Mouse (Mus musculus): ENCODE results near the gene Akap8l. TPM values are rescaled to one million over a fixed set of nuclear protein-coding genes. Genes with fewer than 3 reads are reported as not detected.
A peak's percentile ranks its signal among the peaks of the same experiment; 100 is the strongest.

Akap8l gene
- polyA plus RNA-seq, 1 experiment from 2014 or later, result 82.0 TPM

DNA sequence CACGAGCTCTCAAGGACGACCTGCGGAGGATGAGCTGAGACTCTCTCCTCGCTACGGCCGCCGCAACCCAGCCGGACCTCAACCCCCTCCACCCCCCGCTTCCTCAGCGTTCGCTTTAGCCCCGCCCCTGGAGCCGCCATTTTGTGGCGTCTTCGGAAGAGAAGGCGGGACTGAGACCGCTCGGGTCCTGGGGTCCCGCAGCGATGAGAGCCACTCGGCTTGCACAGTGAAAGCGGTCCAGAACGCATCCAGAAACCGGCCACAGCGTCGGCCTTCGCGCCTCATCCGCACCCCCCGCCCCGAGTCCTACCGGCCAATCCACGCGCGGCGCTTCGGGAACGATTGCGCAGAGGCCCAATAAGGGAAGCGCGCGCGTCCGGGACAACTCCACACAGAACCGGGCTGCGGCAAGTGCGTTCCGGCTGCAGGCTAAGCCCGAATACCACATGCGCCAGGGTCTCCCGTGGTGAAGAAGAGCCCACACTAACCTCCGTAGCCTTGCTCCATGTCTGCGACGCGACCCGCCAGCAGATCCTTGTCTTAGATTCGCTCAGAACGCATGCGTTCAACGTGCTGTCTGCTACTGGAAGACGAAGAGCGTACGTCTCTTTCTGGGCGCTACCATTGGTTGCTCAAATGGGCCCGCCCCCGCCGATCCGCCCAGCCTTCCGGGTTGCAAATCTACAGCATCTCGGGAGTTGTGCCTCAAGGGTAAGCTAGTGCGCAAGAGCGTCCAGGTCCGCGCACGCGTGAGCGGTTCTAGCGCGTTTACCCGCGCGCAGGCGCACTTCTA lies 29.6 kb downstream of the Akap8l start, which contains the start of gene Akap8:
TSS of gene Akap8 (minus strand) at position 642 of the 793 bp plus-strand sequence.
- Histone ChIP-seq H3K4me1 (ENCODE audit: insufficient read depth) (peaks cover 3% of the 10 kb centered on the region), H3K36me3 (ENCODE audit: insufficient read depth) (peaks cover 53% of the 10 kb centered on the region), H3K4me3 (ENCODE audit: low read depth, low read length) (peak within 1 kb of the TSS; percentile 96), H3K9me3 (ENCODE audit: low read depth, low read length) (no peaks in the 10 kb centered on the region), H3K9ac (peak within 1 kb of the TSS; percentile 86), H3K4me2 (peak within 1 kb of the TSS; percentile 95), H3K27ac (ENCODE audit: low read depth) (peak within 1 kb of the TSS; percentile 97), H3K27me3 (ENCODE audit: insufficient read depth, low read length) (no peaks in the 10 kb centered on the region)
- DNase-seq (peak; percentile 99), ATAC-seq (ENCODE audit: insufficient read depth) (peak; percentile 98)
- no peak; the same call in 1 of the 2 replicates for TF ChIP-seq CTCF (IDR thresholded peaks at IDR 0.05; ENCODE audit: low read depth)
- under 1% methylated on average over 83 of the region's 83 CpGs for WGBS

DNA sequence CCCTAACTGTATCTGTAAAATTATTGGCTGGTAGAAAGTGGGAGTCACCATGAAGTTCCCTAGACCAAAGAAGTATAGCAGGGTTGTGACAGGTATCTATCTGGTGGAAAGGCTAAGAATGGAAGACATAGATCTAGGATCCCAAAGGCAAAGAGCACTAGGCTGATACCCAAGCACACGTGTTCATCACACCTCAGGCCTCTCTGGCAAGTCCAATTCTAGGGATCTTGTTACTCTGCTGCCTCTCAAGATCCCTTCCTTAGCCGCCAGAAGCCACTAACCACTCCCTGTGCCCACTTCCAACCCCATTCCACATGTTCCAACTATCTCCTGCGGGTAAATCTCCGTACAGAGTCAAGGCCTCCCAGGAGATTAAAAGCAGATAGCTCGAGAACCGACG lies 30.5 kb downstream of the Akap8l start:
- H3K9ac ChIP-seq, result peak overlapping the region; percentile 86
- H3K4me3 ChIP-seq (ENCODE audit: low read depth, low read length), result peak overlapping the region; percentile 96
- H3K27me3 ChIP-seq (ENCODE audit: insufficient read depth, low read length), result no peaks in the 10 kb centered on the region
- peaks cover 53% of the 10 kb centered on the region for H3K36me3 ChIP-seq (ENCODE audit: insufficient read depth)
- ATAC-seq (ENCODE audit: insufficient read depth) (no peak), DNase-seq (peak; percentile 24)
- H3K4me1 ChIP-seq (ENCODE audit: insufficient read depth), result peaks cover 3% of the 10 kb centered on the region
- peak overlapping the region; percentile 97 for H3K27ac ChIP-seq (ENCODE audit: low read depth)
- TF ChIP-seq CTCF (IDR thresholded peaks at IDR 0.05; ENCODE audit: low read depth), result no peak
- H3K4me2 ChIP-seq, result peak overlapping the region; percentile 95
- WGBS, result under 1% methylated on average over 7 of the region's 7 CpGs
- H3K9me3 ChIP-seq (ENCODE audit: low read depth, low read length), result no peaks in the 10 kb centered on the region

DNA sequence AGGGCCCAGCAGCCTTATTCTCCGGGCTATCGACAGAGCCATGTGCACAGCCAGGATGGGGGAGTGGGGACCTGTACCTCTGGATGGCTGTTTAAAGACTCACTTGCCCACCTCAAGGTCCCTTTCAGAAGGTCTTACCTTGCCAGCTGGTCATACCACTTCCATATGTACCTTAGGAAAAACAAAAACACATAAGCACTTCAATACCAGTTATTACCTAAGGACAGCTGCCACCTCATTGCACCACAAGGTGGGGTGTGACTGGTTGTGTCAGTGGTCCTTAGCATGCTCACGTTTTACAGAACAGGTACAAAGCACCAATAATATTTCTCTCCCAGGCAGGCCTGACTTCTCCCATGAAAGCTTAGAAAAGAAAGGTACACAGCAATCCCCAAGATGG lies 32.7 kb downstream of the Akap8l start:
- no peak for TF ChIP-seq CTCF (IDR thresholded peaks at IDR 0.05; ENCODE audit: low read depth)
- no peak for DNase-seq
- Histone ChIP-seq H3K27ac (ENCODE audit: low read depth) (no peak overlapping the region), H3K27me3 (ENCODE audit: insufficient read depth, low read length) (no peaks in the 10 kb centered on the region), H3K9me3 (ENCODE audit: low read depth, low read length) (no peaks in the 10 kb centered on the region), H3K9ac (no peak overlapping the region), H3K4me1 (ENCODE audit: insufficient read depth) (peaks cover 3% of the 10 kb centered on the region), H3K4me3 (ENCODE audit: low read depth, low read length) (no peak overlapping the region), H3K36me3 (ENCODE audit: insufficient read depth) (peaks cover 59% of the 10 kb centered on the region), H3K4me2 (no peak overlapping the region)
- no peak for ATAC-seq (ENCODE audit: insufficient read depth)
- 86% methylated on average over 3 of the region's 3 CpGs for WGBS

DNA sequence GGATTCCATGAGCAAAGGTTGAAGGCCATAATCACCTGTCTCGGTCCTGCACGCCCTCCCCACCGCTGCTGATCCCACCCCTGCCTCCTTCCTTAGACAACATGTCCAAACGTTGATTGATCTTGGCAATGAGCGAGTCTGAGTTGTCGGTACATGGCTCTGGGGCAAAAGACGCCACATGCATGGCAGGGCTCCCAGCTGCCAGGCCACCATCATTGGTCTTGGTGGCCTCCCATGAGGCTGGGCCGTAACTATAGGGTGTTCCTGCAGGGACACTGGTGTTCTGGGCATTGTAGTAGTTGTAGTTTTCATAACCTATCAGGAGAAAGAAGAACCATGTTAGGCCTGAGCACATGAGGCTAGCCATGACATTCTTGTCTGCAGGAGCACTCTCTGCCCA lies 33.4 kb downstream of the Akap8l start:
- TF ChIP-seq CTCF (IDR thresholded peaks at IDR 0.05; ENCODE audit: low read depth), result no peak
- Histone ChIP-seq H3K9me3 (ENCODE audit: low read depth, low read length) (no peaks in the 10 kb centered on the region), H3K4me2 (no peak overlapping the region), H3K36me3 (ENCODE audit: insufficient read depth) (peaks cover 65% of the 10 kb centered on the region), H3K27me3 (ENCODE audit: insufficient read depth, low read length) (no peaks in the 10 kb centered on the region), H3K4me1 (ENCODE audit: insufficient read depth) (peaks cover 2% of the 10 kb centered on the region), H3K4me3 (ENCODE audit: low read depth, low read length) (no peak overlapping the region), H3K9ac (no peak overlapping the region), H3K27ac (ENCODE audit: low read depth) (no peak overlapping the region)
- WGBS, result 87% methylated on average over 8 of the region's 8 CpGs
- no peak for ATAC-seq (ENCODE audit: insufficient read depth)
- no peak for DNase-seq

DNA sequence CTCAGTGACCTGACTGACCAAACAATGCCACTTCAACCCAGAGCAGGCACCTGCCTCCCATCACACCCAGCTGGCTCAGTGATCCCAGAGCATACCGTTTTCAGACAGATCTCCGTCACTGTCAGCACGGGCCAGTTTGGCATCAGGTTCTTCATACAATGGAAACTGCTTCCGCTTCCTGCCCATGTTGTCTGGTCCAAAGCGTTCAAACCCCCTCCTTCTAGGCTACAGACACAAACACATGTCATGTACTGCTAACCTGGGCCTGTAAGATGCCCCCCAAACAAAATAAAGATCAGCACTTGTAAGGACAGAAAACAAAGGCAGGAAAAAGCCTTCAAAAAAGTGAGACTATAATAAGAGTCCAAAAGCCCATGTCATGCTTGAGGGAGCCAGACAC lies 34.8 kb downstream of the Akap8l start:
- Histone ChIP-seq H3K27ac (ENCODE audit: low read depth) (no peak overlapping the region), H3K4me2 (no peak overlapping the region), H3K36me3 (ENCODE audit: insufficient read depth) (peaks cover 80% of the 10 kb centered on the region), H3K27me3 (ENCODE audit: insufficient read depth, low read length) (no peaks in the 10 kb centered on the region), H3K4me3 (ENCODE audit: low read depth, low read length) (no peak overlapping the region), H3K4me1 (ENCODE audit: insufficient read depth) (no peaks in the 10 kb centered on the region; the same call in 1 of the 2 replicates), H3K9ac (no peak overlapping the region), H3K9me3 (ENCODE audit: low read depth, low read length) (no peaks in the 10 kb centered on the region)
- WGBS, result 92% methylated on average over 5 of the region's 5 CpGs
- no peak for TF ChIP-seq CTCF (IDR thresholded peaks at IDR 0.05; ENCODE audit: low read depth)
- no peak for ATAC-seq (ENCODE audit: insufficient read depth)
- no peak for DNase-seq

DNA sequence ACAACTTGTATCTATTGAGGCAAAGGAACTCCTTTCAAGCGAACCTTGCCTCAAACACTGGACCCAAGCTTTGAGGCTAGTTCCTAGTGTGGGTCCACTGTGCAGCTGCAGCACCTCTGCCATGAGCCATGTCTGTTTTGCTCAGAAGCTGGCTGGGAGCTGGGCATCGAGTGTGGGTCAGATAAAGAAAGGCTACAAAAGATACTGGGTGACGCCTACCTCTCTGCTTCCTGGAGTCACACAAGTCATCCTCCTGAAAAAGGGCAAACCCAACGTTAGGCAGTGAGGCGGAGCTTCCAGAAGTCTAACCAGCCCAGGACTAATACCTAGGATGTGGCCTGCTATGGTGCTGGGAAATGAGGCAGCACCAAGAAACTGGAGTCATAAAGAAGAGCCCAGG lies 36.5 kb downstream of the Akap8l start:
- ATAC-seq (ENCODE audit: insufficient read depth) (no peak), DNase-seq (no peak)
- H3K4me2 ChIP-seq, result no peak overlapping the region
- WGBS, result 68% methylated on average over 5 of the region's 5 CpGs
- no peaks in the 10 kb centered on the region for H3K27me3 ChIP-seq (ENCODE audit: insufficient read depth, low read length)
- no peak overlapping the region for H3K9ac ChIP-seq
- H3K9me3 ChIP-seq (ENCODE audit: low read depth, low read length), result no peaks in the 10 kb centered on the region
- no peak overlapping the region for H3K4me3 ChIP-seq (ENCODE audit: low read depth, low read length)
- H3K4me1 ChIP-seq (ENCODE audit: insufficient read depth), result no peaks in the 10 kb centered on the region; the same call in 1 of the 2 replicates
- no peak overlapping the region for H3K27ac ChIP-seq (ENCODE audit: low read depth)
- no peak for TF ChIP-seq CTCF (IDR thresholded peaks at IDR 0.05; ENCODE audit: low read depth)
- peaks cover 97% of the 10 kb centered on the region for H3K36me3 ChIP-seq (ENCODE audit: insufficient read depth)

DNA sequence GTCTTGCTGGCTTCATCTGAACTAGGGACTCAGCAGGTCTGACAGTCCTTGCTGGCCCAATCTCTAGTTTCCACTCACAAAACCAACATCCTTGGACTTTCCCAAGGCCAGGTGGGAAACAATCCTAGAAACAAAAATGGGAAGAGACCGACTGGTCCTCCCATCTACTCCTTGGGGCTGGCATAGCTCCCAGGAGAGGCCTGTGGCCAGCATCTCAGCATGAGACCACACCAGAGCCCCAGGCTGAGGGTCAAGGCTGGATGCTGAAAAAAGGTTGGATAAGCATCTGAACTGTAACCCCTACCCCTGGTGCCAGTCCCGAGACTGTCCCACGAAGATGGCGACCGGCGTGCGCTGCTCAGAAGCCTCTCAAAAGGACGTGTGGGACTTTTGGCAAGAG lies 37.6 kb downstream of the Akap8l start:
- Histone ChIP-seq H3K4me1 (ENCODE audit: insufficient read depth) (no peaks in the 10 kb centered on the region), H3K27ac (ENCODE audit: low read depth) (no peak overlapping the region), H3K4me2 (no peak overlapping the region), H3K9me3 (ENCODE audit: low read depth, low read length) (no peaks in the 10 kb centered on the region), H3K4me3 (ENCODE audit: low read depth, low read length) (no peak overlapping the region), H3K36me3 (ENCODE audit: insufficient read depth) (peaks cover 100% of the 10 kb centered on the region), H3K27me3 (ENCODE audit: insufficient read depth, low read length) (no peaks in the 10 kb centered on the region), H3K9ac (no peak overlapping the region)
- DNase-seq, result no peak
- 92% methylated on average over 8 of the region's 8 CpGs for WGBS
- no peak for ATAC-seq (ENCODE audit: insufficient read depth)
- no peak for TF ChIP-seq CTCF (IDR thresholded peaks at IDR 0.05; ENCODE audit: low read depth)
